Mouse (Mus musculus): ENCODE measurements around the gene Asb12.
"Not testable (repeated sequence)": the region's sequence is repeated elsewhere in the genome, so short reads cannot be mapped to it uniquely, and the experiment has no call there.

Gene Asb12

GRCm38 (mm10) chrX:95557887-95558286, at the start of gene Asb12, which contains the start of gene Pfn5:
TSS of gene Asb12 (minus strand) at chrX:95557987.
TSS of gene Pfn5 (plus strand) at chrX:95558104.
- no peak for DNase-seq (ENCODE audit: low spot score)

GRCm38 (mm10) chrX:95600609-95601008, 42.8 kb upstream of the Asb12 start:
- no peak for DNase-seq (ENCODE audit: low spot score)

- DNase-seq (ENCODE audit: low spot score) = no peak
Measured at GRCm38 (mm10) chrX:95554321-95554720, 3.5 kb downstream of the Asb12 start.

GRCm38 (mm10) chrX:95535493-95535892, 22.3 kb downstream of the Asb12 start:
- not testable (repeated sequence) for DNase-seq (ENCODE audit: low spot score)

GRCm38 (mm10) chrX:95525166-95525565, 32.6 kb downstream of the Asb12 start:
- no peak for DNase-seq (ENCODE audit: low spot score)

- DNase-seq (ENCODE audit: low spot score) = no peak
Measured at GRCm38 (mm10) chrX:95523883-95524282, 33.9 kb downstream of the Asb12 start.

- DNase-seq (ENCODE audit: low spot score) = no peak
Measured at GRCm38 (mm10) chrX:95457166-95457565, 100.6 kb downstream of the Asb12 start.

- no peak for DNase-seq (ENCODE audit: low spot score)
Measured at GRCm38 (mm10) chrX:95445866-95446265, 111.9 kb downstream of the Asb12 start.

GRCm38 (mm10) chrX:95445141-95445540, 112.6 kb downstream of the Asb12 start:
- no peak for DNase-seq (ENCODE audit: low spot score)

- DNase-seq (ENCODE audit: low spot score) = peak; percentile 88
Measured at GRCm38 (mm10) chrX:95444776-95445111, 113.0 kb downstream of the Asb12 start, which contains the start of gene Amer1. TSS of gene Amer1 (minus strand) at chrX:95444872.

GRCm38 (mm10) chrX:95443898-95444775, 113.7 kb downstream of the Asb12 start:
- DNase-seq (ENCODE audit: low spot score) = peak; percentile 8

- no peak for DNase-seq (ENCODE audit: low spot score)
Measured at GRCm38 (mm10) chrX:95443390-95443789, 114.4 kb downstream of the Asb12 start.

GRCm38 (mm10) chrX:95442261-95442660, 115.5 kb downstream of the Asb12 start:
- DNase-seq (ENCODE audit: low spot score) = no peak

- no peak for DNase-seq (ENCODE audit: low spot score)
Measured at GRCm38 (mm10) chrX:95441290-95441689, 116.5 kb downstream of the Asb12 start.

- no peak for DNase-seq (ENCODE audit: low spot score)
Measured at GRCm38 (mm10) chrX:95438491-95438890, 119.3 kb downstream of the Asb12 start.

- no peak for DNase-seq (ENCODE audit: low spot score)
Measured at GRCm38 (mm10) chrX:95437236-95437635, 120.6 kb downstream of the Asb12 start.
